Mouse (Mus musculus): ENCODE measurements at regions not wholly inside any gene's neighbourhood (a gene's known extent, or its start where the extent isn't known, plus 50 kb on each side); places are given as distances from the start of the nearest gene placed in this dataset.

DNA sequence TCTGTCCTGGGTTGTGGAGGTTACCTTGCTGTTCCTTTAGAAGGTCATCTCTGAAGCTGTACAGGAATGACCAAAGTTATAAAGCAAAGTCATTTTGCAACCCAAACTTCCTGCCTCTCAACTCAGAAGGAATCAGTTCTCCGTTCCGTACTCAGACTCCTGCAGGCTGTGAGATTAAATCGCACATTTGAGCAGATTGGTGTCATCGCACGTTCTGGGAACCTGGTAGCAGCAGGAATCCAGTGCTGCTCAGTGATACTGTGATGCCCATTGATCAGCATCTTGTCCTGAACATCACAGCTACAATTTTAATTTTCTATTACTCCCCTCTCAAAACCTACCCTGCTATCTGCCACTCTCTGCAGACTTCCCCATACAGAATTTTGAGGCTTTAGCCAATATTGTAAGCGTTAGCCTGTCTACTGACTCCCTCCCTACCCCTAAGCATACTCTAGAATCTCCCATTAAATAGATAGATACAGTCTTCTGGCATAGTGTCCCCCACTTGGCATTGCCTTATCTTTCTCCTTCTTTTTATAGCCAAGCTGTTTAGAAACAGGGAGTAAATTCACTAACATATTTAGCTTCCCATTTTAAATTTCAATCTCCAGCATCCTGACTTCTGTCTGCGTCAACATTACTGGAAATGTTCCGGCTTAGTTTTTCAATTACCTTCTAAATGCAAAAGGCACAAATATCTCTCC lies 482.1 kb downstream of the Cntnap4 start:
- H3K4me1 ChIP-seq (ENCODE audit: control insufficient read depth, insufficient read depth, low read length): no peaks in the 10 kb centered on the region
- 90% methylated on average over 8 of the region's 8 CpGs for WGBS
- no peak overlapping the region for H3K27ac ChIP-seq (ENCODE audit: insufficient read depth, low read depth, low read length)
- no peak overlapping the region for H3K4me3 ChIP-seq (ENCODE audit: insufficient read depth, low read depth, low read length)
- TF ChIP-seq POLR2A (IDR thresholded peaks at IDR 0.05; ENCODE audit: insufficient read depth, low read depth, low read length): no peak
- TF ChIP-seq CTCF (IDR thresholded peaks at IDR 0.05; ENCODE audit: insufficient read depth, low read depth, low read length): no peak

GRCm38 (mm10) chr8:113065246-113066169 lies 495.7 kb downstream of the Cntnap4 start:
- no peak overlapping the region for H3K4me3 ChIP-seq (ENCODE audit: insufficient read depth, low read depth, low read length)
- no peaks in the 10 kb centered on the region for H3K4me1 ChIP-seq (ENCODE audit: control insufficient read depth, insufficient read depth, low read length)
- 34% methylated on average over 2 of the region's 2 CpGs for WGBS
- TF ChIP-seq CTCF (IDR thresholded peaks at IDR 0.05; ENCODE audit: insufficient read depth, low read depth, low read length) (no peak), POLR2A (IDR thresholded peaks at IDR 0.05; ENCODE audit: insufficient read depth, low read depth, low read length) (no peak)
- H3K27ac ChIP-seq (ENCODE audit: insufficient read depth, low read depth, low read length): no peak overlapping the region

GRCm38 (mm10) chr8:113066170-113066708 lies 496.4 kb downstream of the Cntnap4 start:
- TF ChIP-seq CTCF (IDR thresholded peaks at IDR 0.05; ENCODE audit: insufficient read depth, low read depth, low read length) (no peak), POLR2A (IDR thresholded peaks at IDR 0.05; ENCODE audit: insufficient read depth, low read depth, low read length) (no peak)
- WGBS: 43% methylated on average over 6 of the region's 6 CpGs
- no peaks in the 10 kb centered on the region for H3K4me1 ChIP-seq (ENCODE audit: control insufficient read depth, insufficient read depth, low read length)
- no peak overlapping the region for H3K27ac ChIP-seq (ENCODE audit: insufficient read depth, low read depth, low read length)
- H3K4me3 ChIP-seq (ENCODE audit: insufficient read depth, low read depth, low read length): no peak overlapping the region

GRCm38 (mm10) chr8:113083976-113084375 lies 514.1 kb downstream of the Cntnap4 start:
- no peak overlapping the region for H3K27ac ChIP-seq (ENCODE audit: insufficient read depth, low read depth, low read length)
- TF ChIP-seq POLR2A (IDR thresholded peaks at IDR 0.05; ENCODE audit: insufficient read depth, low read depth, low read length) (no peak), CTCF (IDR thresholded peaks at IDR 0.05; ENCODE audit: insufficient read depth, low read depth, low read length) (no peak)
- WGBS: 80% methylated on average over 2 of the region's 2 CpGs
- no peaks in the 10 kb centered on the region for H3K4me1 ChIP-seq (ENCODE audit: control insufficient read depth, insufficient read depth, low read length)
- H3K4me3 ChIP-seq (ENCODE audit: insufficient read depth, low read depth, low read length): no peak overlapping the region

GRCm38 (mm10) chr8:113087586-113087985 lies 517.7 kb downstream of the Cntnap4 start:
- no peak for TF ChIP-seq CTCF (IDR thresholded peaks at IDR 0.05; ENCODE audit: insufficient read depth, low read depth, low read length)
- TF ChIP-seq POLR2A (IDR thresholded peaks at IDR 0.05; ENCODE audit: insufficient read depth, low read depth, low read length): no peak
- H3K4me3 ChIP-seq (ENCODE audit: insufficient read depth, low read depth, low read length): no peak overlapping the region
- no peaks in the 10 kb centered on the region for H3K4me1 ChIP-seq (ENCODE audit: control insufficient read depth, insufficient read depth, low read length)
- H3K27ac ChIP-seq (ENCODE audit: insufficient read depth, low read depth, low read length): no peak overlapping the region
- WGBS: 75% methylated on average over 1 of the region's 1 CpGs

GRCm38 (mm10) chr8:113111665-113112064 lies 523.7 kb upstream of the Mon1b start:
- Histone ChIP-seq H3K4me3 (ENCODE audit: insufficient read depth, low read depth, low read length) (no peak overlapping the region), H3K27ac (ENCODE audit: insufficient read depth, low read depth, low read length) (no peak overlapping the region), H3K4me1 (ENCODE audit: control insufficient read depth, insufficient read depth, low read length) (no peaks in the 10 kb centered on the region)
- WGBS: 77% methylated on average over 6 of the region's 6 CpGs
- no peak for TF ChIP-seq POLR2A (IDR thresholded peaks at IDR 0.05; ENCODE audit: insufficient read depth, low read depth, low read length)

DNA sequence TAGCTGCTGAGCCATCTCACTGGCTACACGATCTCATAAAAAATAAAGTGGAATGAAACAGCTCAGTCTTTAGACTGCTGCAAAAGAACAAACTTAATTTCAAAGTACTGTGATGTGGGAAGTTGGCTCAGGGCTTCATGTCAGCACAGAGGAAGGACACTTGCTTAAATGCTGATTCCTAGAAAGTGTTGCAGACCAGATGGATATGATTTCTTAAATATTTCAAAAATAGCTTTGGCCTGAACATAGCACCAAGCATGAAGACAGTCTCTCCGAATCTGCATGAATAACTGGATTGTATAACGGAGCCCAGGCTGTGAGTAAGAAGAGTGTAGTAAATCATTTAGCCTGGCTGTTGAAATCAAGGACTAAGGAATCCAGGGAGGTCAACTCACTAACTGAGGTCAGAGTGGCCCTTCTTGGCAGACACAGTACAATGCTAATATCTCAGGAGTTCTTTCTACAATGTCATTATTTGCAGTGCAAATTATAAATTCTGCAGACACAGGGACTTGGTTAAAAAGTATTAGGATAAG lies 521.2 kb upstream of the Mon1b start:
- no peak for TF ChIP-seq POLR2A (IDR thresholded peaks at IDR 0.05; ENCODE audit: insufficient read depth, low read depth, low read length)
- TF ChIP-seq CTCF (IDR thresholded peaks at IDR 0.05; ENCODE audit: insufficient read depth, low read depth, low read length): no peak
- no peak overlapping the region for H3K27ac ChIP-seq (ENCODE audit: insufficient read depth, low read depth, low read length)
- WGBS: 75% methylated on average over 3 of the region's 3 CpGs
- no peak overlapping the region for H3K4me3 ChIP-seq (ENCODE audit: insufficient read depth, low read depth, low read length)
- H3K4me1 ChIP-seq (ENCODE audit: control insufficient read depth, insufficient read depth, low read length): no peaks in the 10 kb centered on the region

- H3K4me3 ChIP-seq (ENCODE audit: insufficient read depth, low read depth, low read length): no peak overlapping the region
- 88% methylated on average over 9 of the region's 9 CpGs for WGBS
- H3K4me1 ChIP-seq (ENCODE audit: control insufficient read depth, insufficient read depth, low read length): no peaks in the 10 kb centered on the region
- H3K27ac ChIP-seq (ENCODE audit: insufficient read depth, low read depth, low read length): no peak overlapping the region
- TF ChIP-seq CTCF (IDR thresholded peaks at IDR 0.05; ENCODE audit: insufficient read depth, low read depth, low read length) (no peak), POLR2A (IDR thresholded peaks at IDR 0.05; ENCODE audit: insufficient read depth, low read depth, low read length) (no peak)
These were observed 518.1 kb upstream of the Mon1b start for GRCm38 (mm10) chr8:113117241-113117640.

DNA sequence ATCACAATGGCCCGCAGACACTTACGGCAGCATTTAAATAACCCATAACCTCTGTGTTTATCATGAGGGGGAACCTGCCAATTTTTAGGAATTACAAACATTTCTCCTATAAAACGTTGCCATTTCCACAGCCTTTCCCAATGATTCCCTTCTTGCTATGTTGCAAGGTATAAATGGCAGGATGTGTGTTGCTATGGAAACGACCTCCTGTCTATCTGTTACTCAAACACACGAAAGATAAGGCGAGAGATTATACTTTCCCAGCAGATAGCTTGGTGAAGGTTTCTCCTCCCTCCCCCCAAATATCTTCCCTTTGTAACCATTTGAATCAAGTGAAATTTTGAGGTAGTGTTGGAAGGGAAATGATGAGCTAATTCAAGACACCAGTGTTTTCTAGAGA lies 509.8 kb upstream of the Mon1b start:
- Histone ChIP-seq H3K4me1 (ENCODE audit: control insufficient read depth, insufficient read depth, low read length) (no peaks in the 10 kb centered on the region), H3K4me3 (ENCODE audit: insufficient read depth, low read depth, low read length) (no peak overlapping the region), H3K27ac (ENCODE audit: insufficient read depth, low read depth, low read length) (no peak overlapping the region)
- WGBS: 85% methylated on average over 6 of the region's 6 CpGs
- no peak for TF ChIP-seq POLR2A (IDR thresholded peaks at IDR 0.05; ENCODE audit: insufficient read depth, low read depth, low read length)
- TF ChIP-seq CTCF (IDR thresholded peaks at IDR 0.05; ENCODE audit: insufficient read depth, low read depth, low read length): no peak
